Mouse (Mus musculus): ENCODE results near the gene Uba52. TPM values are rescaled to one million over a fixed set of nuclear protein-coding genes. Genes with fewer than 3 reads are reported as not detected.
A peak's percentile ranks its signal among the peaks of the same experiment; 100 is the strongest.

Gene Uba52
- polyA plus RNA-seq, 1 experiment from 2014 or later, result 940 TPM

- ATAC-seq (ENCODE audit: insufficient number of reproducible peaks, low FRiP score, low TSS enrichment, low read depth), result no peak
- no peaks in the 10 kb centered on the region for H3K9me3 ChIP-seq
- WGBS, result 2% methylated on average over 14 of the region's 14 CpGs
- peaks cover 68% of the 10 kb centered on the region for H3K4me1 ChIP-seq
- H3K4me3 ChIP-seq, result peak overlapping the region; percentile 34
- peak overlapping the region; percentile 64 for H3K4me2 ChIP-seq
- H3K9ac ChIP-seq, result no peak overlapping the region
- peaks cover 96% of the 10 kb centered on the region for H3K27me3 ChIP-seq
- no peaks in the 10 kb centered on the region for H3K36me3 ChIP-seq
- H3K27ac ChIP-seq, result no peak overlapping the region
Measured at GRCm38 (mm10) chr8:70488931-70489470, 21.6 kb downstream of the Uba52 start.

- no peak overlapping the region for H3K9ac ChIP-seq
- H3K4me2 ChIP-seq, result peak overlapping the region; percentile 64
- 4% methylated on average over 55 of the region's 55 CpGs for WGBS
- peak overlapping the region; percentile 30 for H3K4me3 ChIP-seq
- H3K36me3 ChIP-seq, result no peaks in the 10 kb centered on the region
- H3K27ac ChIP-seq, result no peak overlapping the region
- no peaks in the 10 kb centered on the region for H3K9me3 ChIP-seq
- peaks cover 89% of the 10 kb centered on the region for H3K27me3 ChIP-seq
- peaks cover 60% of the 10 kb centered on the region for H3K4me1 ChIP-seq
- 0 out of 2 replicates have a peak, but pooled peaks have one; percentile 16 for ATAC-seq (ENCODE audit: insufficient number of reproducible peaks, low FRiP score, low TSS enrichment, low read depth)
Measured at GRCm38 (mm10) chr8:70487993-70488796, 22.4 kb downstream of the Uba52 start.

- Histone ChIP-seq H3K27me3 (peaks cover 78% of the 10 kb centered on the region), H3K27ac (no peak within 1 kb of the TSS), H3K4me3 (peak within 1 kb of the TSS; percentile 30), H3K9ac (0 out of 2 replicates have a peak within 1 kb of the TSS, but pooled peaks have one; percentile 10), H3K9me3 (no peaks in the 10 kb centered on the region), H3K36me3 (no peaks in the 10 kb centered on the region), H3K4me1 (peaks cover 48% of the 10 kb centered on the region), H3K4me2 (peak within 1 kb of the TSS; percentile 64)
- 8% methylated on average over 33 of the region's 33 CpGs for WGBS
- no peak for ATAC-seq (ENCODE audit: insufficient number of reproducible peaks, low FRiP score, low TSS enrichment, low read depth)
Measured at GRCm38 (mm10) chr8:70486941-70487520, 23.6 kb downstream of the Uba52 start, which contains the start of gene Tmem59l. Gene Tmem59l, minus strand, starts transcription at chr8:70487358.

- ATAC-seq (ENCODE audit: insufficient number of reproducible peaks, low FRiP score, low TSS enrichment, low read depth), result 0 out of 2 replicates have a peak, but pooled peaks have one; percentile 17
- H3K4me1 ChIP-seq, result peaks cover 40% of the 10 kb centered on the region
Measured at GRCm38 (mm10) chr8:70486191-70486681, 24.4 kb downstream of the Uba52 start.

GRCm38 (mm10) chr8:70482943-70483342 lies 27.7 kb downstream of the Uba52 start:
- 68% methylated on average over 2 of the region's 2 CpGs for WGBS
- no peak overlapping the region for H3K4me2 ChIP-seq
- no peaks in the 10 kb centered on the region for H3K9me3 ChIP-seq
- peaks cover 37% of the 10 kb centered on the region for H3K27me3 ChIP-seq
- ATAC-seq (ENCODE audit: insufficient number of reproducible peaks, low FRiP score, low TSS enrichment, low read depth), result no peak
- no peaks in the 10 kb centered on the region for H3K36me3 ChIP-seq
- H3K9ac ChIP-seq, result no peak overlapping the region
- peaks cover 8% of the 10 kb centered on the region for H3K4me1 ChIP-seq
- H3K27ac ChIP-seq, result no peak overlapping the region
- H3K4me3 ChIP-seq, result no peak overlapping the region

More at GRCm38 (mm10) chr8:70486191-70486681, 24.4 kb downstream of the Uba52 start:
- H3K9ac ChIP-seq, result no peak overlapping the region
- H3K4me3 ChIP-seq, result no peak overlapping the region
- H3K4me2 ChIP-seq, result no peak overlapping the region
- WGBS, result 56% methylated on average over 7 of the region's 7 CpGs
- peaks cover 70% of the 10 kb centered on the region for H3K27me3 ChIP-seq
- H3K36me3 ChIP-seq, result no peaks in the 10 kb centered on the region
- no peaks in the 10 kb centered on the region for H3K9me3 ChIP-seq
- no peak overlapping the region for H3K27ac ChIP-seq

- Histone ChIP-seq H3K9ac (no peak overlapping the region), H3K9me3 (no peaks in the 10 kb centered on the region), H3K4me3 (no peak overlapping the region), H3K4me2 (no peak overlapping the region), H3K4me1 (peaks cover 10% of the 10 kb centered on the region), H3K27ac (no peak overlapping the region), H3K36me3 (no peaks in the 10 kb centered on the region), H3K27me3 (peaks cover 30% of the 10 kb centered on the region)
- ATAC-seq (ENCODE audit: insufficient number of reproducible peaks, low FRiP score, low TSS enrichment, low read depth), result no peak
- WGBS, result 84% methylated on average over 3 of the region's 3 CpGs
Measured at GRCm38 (mm10) chr8:70481908-70482307, 28.7 kb downstream of the Uba52 start.

- Histone ChIP-seq H3K36me3 (0 out of 2 replicates have a peak, but pooled peaks cover 3% of the 10 kb centered on the region), H3K27me3 (no peaks in the 10 kb centered on the region), H3K9me3 (no peaks in the 10 kb centered on the region), H3K4me1 (peaks cover 24% of the 10 kb centered on the region), H3K27ac (peak overlapping the region; percentile 5; the same call in 1 of the 2 replicates), H3K4me3 (peak overlapping the region; percentile 89), H3K4me2 (peak overlapping the region; percentile 85), H3K9ac (no peak overlapping the region)
- peak; percentile 46; the same call in 1 of the 2 replicates for ATAC-seq (ENCODE audit: insufficient number of reproducible peaks, low FRiP score, low TSS enrichment, low read depth)
- 2% methylated on average over 21 of the region's 21 CpGs for WGBS
Measured at GRCm38 (mm10) chr8:70477269-70477982, 33.2 kb downstream of the Uba52 start.

GRCm38 (mm10) chr8:70476333-70477268 lies 34.0 kb downstream of the Uba52 start, which contains the start of gene Klhl26:
Gene Klhl26, minus strand, starts transcription at chr8:70476968.
- Histone ChIP-seq H3K27me3 (no peaks in the 10 kb centered on the region), H3K4me3 (peak within 1 kb of the TSS; percentile 89), H3K9ac (peak within 1 kb of the TSS; percentile 93), H3K27ac (peak within 1 kb of the TSS; percentile 77), H3K4me2 (peak within 1 kb of the TSS; percentile 85), H3K4me1 (peaks cover 24% of the 10 kb centered on the region), H3K36me3 (0 out of 2 replicates have a peak, but pooled peaks cover 3% of the 10 kb centered on the region), H3K9me3 (no peaks in the 10 kb centered on the region)
- under 1% methylated on average over 53 of the region's 53 CpGs for WGBS
- ATAC-seq (ENCODE audit: insufficient number of reproducible peaks, low FRiP score, low TSS enrichment, low read depth), result peak; percentile 88

- no peak overlapping the region for H3K9ac ChIP-seq
- 0 out of 2 replicates have a peak, but pooled peaks cover 3% of the 10 kb centered on the region for H3K36me3 ChIP-seq
- H3K4me3 ChIP-seq, result no peak overlapping the region
- no peak overlapping the region for H3K4me2 ChIP-seq
- 96% methylated on average over 7 of the region's 7 CpGs for WGBS
- H3K27ac ChIP-seq, result no peak overlapping the region
- peaks cover 45% of the 10 kb centered on the region for H3K4me1 ChIP-seq
- no peaks in the 10 kb centered on the region for H3K27me3 ChIP-seq
- H3K9me3 ChIP-seq, result no peaks in the 10 kb centered on the region
- ATAC-seq (ENCODE audit: insufficient number of reproducible peaks, low FRiP score, low TSS enrichment, low read depth), result no peak
Measured at GRCm38 (mm10) chr8:70471856-70472255, 38.7 kb downstream of the Uba52 start.

- H3K27ac ChIP-seq, result no peak overlapping the region
- H3K9me3 ChIP-seq, result no peaks in the 10 kb centered on the region
- H3K4me2 ChIP-seq, result no peak overlapping the region
- H3K4me3 ChIP-seq, result no peak overlapping the region
- WGBS, result 69% methylated on average over 2 of the region's 2 CpGs
- H3K9ac ChIP-seq, result no peak overlapping the region
- ATAC-seq (ENCODE audit: insufficient number of reproducible peaks, low FRiP score, low TSS enrichment, low read depth), result no peak
- peaks cover 41% of the 10 kb centered on the region for H3K4me1 ChIP-seq
- H3K36me3 ChIP-seq, result peaks cover 12% of the 10 kb centered on the region; the same call in 1 of the 2 replicates
- H3K27me3 ChIP-seq, result no peaks in the 10 kb centered on the region
Measured at GRCm38 (mm10) chr8:70469938-70470337, 40.7 kb downstream of the Uba52 start.
